Mouse (Mus musculus): ENCODE results near the gene Trp53. TPM values are rescaled to one million over a fixed set of nuclear protein-coding genes. Genes with fewer than 3 reads are reported as not detected.

The Trp53 gene
- polyA plus RNA-seq, 1 experiment from 2014 or later = 120 TPM

DNA sequence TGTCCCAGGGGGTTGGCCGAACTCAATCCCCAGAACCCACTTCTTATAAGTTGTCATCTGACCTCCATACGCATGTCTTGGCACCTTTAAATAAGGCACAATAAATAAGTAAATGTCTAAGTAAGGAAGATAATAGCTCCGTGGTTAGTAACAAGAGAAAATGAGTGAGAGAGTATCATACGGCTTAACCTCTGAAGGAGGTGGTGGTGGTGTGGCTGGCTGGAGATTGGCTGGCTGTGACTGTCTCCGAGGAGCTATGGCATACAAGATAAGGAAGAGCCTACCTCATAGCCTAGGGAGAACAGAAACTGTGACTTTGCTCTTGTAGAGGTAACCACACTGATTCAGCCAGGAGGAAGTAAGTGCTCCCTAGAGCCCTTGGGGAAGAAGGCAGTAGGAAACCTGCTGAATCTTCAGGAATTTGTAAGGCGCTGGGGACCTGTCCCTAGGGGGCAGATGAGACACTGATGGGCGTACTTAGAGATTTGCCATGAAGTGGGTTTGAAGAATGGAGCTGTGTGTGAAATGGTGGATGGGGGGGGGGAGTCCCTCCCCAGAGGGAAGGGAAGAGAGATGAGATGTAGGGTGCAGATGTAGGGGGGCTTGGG, 5.7 kb downstream of the Trp53 start:
- Histone ChIP-seq H3K36me3 (peaks cover 43% of the 10 kb centered on the region), H3K9ac (no peak overlapping the region), H3K27me3 (replicated peaks) (no peaks in the 10 kb centered on the region), H3K4me1 (peaks cover 7% of the 10 kb centered on the region), H3K9me3 (no peaks in the 10 kb centered on the region), H3K4me2 (replicated peaks) (no peak overlapping the region), H3K4me3 (no peak overlapping the region), H3K27ac (no peak overlapping the region)
- 81% methylated on average over 7 of the region's 7 CpGs for WGBS
- ATAC-seq (ENCODE audit: low FRiP score, low read depth) = no peak

DNA sequence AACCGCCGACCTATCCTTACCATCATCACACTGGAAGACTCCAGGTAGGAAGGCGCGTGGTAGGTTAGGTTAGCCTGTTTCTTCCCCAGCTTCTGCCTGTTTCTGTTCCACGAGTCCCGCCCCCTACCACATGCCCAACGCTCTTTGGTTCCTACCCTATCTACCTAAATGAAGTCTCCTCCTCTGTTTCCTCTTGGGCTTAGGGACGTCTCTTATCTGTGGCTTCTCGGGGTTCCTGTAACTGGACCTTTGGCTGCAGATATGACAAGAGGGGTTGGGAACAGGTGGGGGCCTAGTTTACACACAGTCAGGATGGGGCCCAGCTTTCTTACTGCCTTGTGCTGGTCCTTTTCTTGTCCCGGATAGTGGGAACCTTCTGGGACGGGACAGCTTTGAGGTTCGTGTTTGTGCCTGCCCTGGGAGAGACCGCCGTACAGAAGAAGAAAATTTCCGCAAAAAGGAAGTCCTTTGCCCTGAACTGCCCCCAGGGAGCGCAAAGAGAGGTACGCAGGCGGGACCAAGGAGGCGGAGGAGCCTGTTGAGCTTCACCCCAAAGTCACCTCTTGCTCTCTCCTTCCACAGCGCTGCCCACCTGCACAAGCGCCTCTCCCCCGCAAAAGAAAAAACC, 9.2 kb downstream of the Trp53 start:
- WGBS = 95% methylated on average over 22 of the region's 22 CpGs
- Histone ChIP-seq H3K4me3 (no peak overlapping the region), H3K27ac (no peak overlapping the region), H3K4me2 (replicated peaks) (no peak overlapping the region), H3K9me3 (no peaks in the 10 kb centered on the region), H3K9ac (no peak overlapping the region), H3K27me3 (replicated peaks) (no peaks in the 10 kb centered on the region), H3K4me1 (no peaks in the 10 kb centered on the region), H3K36me3 (peaks cover 60% of the 10 kb centered on the region)
- ATAC-seq (ENCODE audit: low FRiP score, low read depth) = no peak

- Histone ChIP-seq H3K4me1 (no peaks in the 10 kb centered on the region), H3K9me3 (no peaks in the 10 kb centered on the region), H3K9ac (no peak overlapping the region), H3K27ac (no peak overlapping the region), H3K27me3 (replicated peaks) (no peaks in the 10 kb centered on the region), H3K4me3 (no peak overlapping the region), H3K4me2 (replicated peaks) (no peak overlapping the region), H3K36me3 (peaks cover 63% of the 10 kb centered on the region)
- WGBS = 96% methylated on average over 8 of the region's 8 CpGs
- no peak for ATAC-seq (ENCODE audit: low FRiP score, low read depth)
Observed at GRCm38 (mm10) chr11:69590622-69591021, 10.5 kb downstream of the Trp53 start.

DNA sequence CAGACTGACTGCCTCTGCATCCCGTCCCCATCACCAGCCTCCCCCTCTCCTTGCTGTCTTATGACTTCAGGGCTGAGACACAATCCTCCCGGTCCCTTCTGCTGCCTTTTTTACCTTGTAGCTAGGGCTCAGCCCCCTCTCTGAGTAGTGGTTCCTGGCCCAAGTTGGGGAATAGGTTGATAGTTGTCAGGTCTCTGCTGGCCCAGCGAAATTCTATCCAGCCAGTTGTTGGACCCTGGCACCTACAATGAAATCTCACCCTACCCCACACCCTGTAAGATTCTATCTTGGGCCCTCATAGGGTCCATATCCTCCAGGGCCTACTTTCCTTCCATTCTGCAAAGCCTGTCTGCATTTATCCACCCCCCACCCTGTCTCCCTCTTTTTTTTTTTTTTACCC, 11.3 kb downstream of the Trp53 start:
- H3K27ac ChIP-seq = no peak overlapping the region
- ATAC-seq (ENCODE audit: low FRiP score, low read depth) = no peak
- H3K36me3 ChIP-seq = peaks cover 63% of the 10 kb centered on the region
- no peak overlapping the region for H3K9ac ChIP-seq
- no peaks in the 10 kb centered on the region for H3K27me3 ChIP-seq (replicated peaks)
- 87% methylated on average over 3 of the region's 3 CpGs for WGBS
- H3K4me3 ChIP-seq = no peak overlapping the region
- H3K4me2 ChIP-seq (replicated peaks) = no peak overlapping the region
- H3K9me3 ChIP-seq = no peaks in the 10 kb centered on the region
- H3K4me1 ChIP-seq = no peaks in the 10 kb centered on the region

DNA sequence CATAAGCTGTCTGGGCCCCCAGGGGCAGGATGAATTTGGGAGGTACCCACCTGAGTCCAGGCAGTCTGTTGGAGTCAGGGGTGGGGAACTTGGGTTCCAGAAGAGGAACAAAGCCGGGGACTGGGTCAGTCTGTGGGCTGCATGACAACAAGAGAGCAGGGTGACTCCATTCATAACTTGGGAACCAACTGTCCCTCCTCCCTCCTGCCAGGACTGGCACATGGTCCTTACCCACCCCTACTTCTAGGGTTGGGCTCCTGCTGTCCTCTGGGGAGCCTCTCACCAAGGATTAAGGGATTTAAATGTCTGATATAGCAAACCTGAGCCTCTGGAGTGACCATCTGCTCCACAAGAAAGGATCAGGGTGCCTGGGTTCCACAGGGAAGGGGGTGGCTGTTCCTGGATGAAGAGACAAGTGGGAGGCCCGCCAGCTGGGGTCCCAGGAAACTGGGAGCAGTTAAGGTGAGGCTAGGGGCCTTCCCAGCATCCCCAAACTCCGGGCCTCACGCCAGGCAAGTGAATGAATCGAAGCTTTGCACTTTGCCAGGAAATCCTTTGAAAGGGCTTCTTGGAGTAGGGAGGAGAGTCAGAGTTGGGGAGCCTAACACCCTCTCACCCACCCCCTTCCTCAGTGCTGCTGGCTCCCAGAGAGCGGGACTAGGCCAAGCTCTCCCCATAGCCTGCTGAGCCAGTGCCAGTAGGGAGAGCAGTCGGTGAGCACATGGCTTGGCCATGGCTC, 11.9 kb downstream of the Trp53 start:
- Histone ChIP-seq H3K4me1 (no peaks in the 10 kb centered on the region), H3K4me3 (no peak overlapping the region), H3K9me3 (no peaks in the 10 kb centered on the region), H3K27me3 (replicated peaks) (no peaks in the 10 kb centered on the region), H3K27ac (no peak overlapping the region), H3K9ac (no peak overlapping the region), H3K36me3 (peaks cover 57% of the 10 kb centered on the region), H3K4me2 (replicated peaks) (no peak overlapping the region)
- WGBS = 88% methylated on average over 7 of the region's 7 CpGs
- ATAC-seq (ENCODE audit: low FRiP score, low read depth) = no peak

GRCm38 (mm10) chr11:69592799-69593198, 12.6 kb downstream of the Trp53 start:
- Histone ChIP-seq H3K27me3 (replicated peaks) (no peaks in the 10 kb centered on the region), H3K9me3 (no peaks in the 10 kb centered on the region), H3K36me3 (peaks cover 50% of the 10 kb centered on the region), H3K9ac (no peak overlapping the region), H3K4me3 (no peak overlapping the region), H3K27ac (no peak overlapping the region), H3K4me2 (replicated peaks) (no peak overlapping the region), H3K4me1 (no peaks in the 10 kb centered on the region)
- ATAC-seq (ENCODE audit: low FRiP score, low read depth) = no peak
- 87% methylated on average over 4 of the region's 4 CpGs for WGBS

- no peak overlapping the region for H3K9ac ChIP-seq
- peaks cover 6% of the 10 kb centered on the region for H3K4me1 ChIP-seq
- 96% methylated on average over 6 of the region's 6 CpGs for WGBS
- no peaks in the 10 kb centered on the region for H3K27me3 ChIP-seq (replicated peaks)
- H3K4me3 ChIP-seq = no peak overlapping the region
- H3K4me2 ChIP-seq (replicated peaks) = no peak overlapping the region
- ATAC-seq (ENCODE audit: low FRiP score, low read depth) = no peak
- no peak overlapping the region for H3K27ac ChIP-seq
- peaks cover 29% of the 10 kb centered on the region for H3K36me3 ChIP-seq
- no peaks in the 10 kb centered on the region for H3K9me3 ChIP-seq
Observed at GRCm38 (mm10) chr11:69594853-69595252, 14.7 kb downstream of the Trp53 start.

GRCm38 (mm10) chr11:69599436-69599835, 19.3 kb downstream of the Trp53 start:
- no peak for ATAC-seq (ENCODE audit: low FRiP score, low read depth)
- WGBS = 6% methylated on average over 9 of the region's 9 CpGs
- no peak overlapping the region for H3K9ac ChIP-seq
- H3K27ac ChIP-seq = no peak overlapping the region
- H3K4me2 ChIP-seq (replicated peaks) = 0 out of 2 replicates have a peak overlapping the region, but pooled peaks have one; percentile 38
- H3K36me3 ChIP-seq = peaks cover 3% of the 10 kb centered on the region; the same call in 1 of the 2 replicates
- no peaks in the 10 kb centered on the region for H3K9me3 ChIP-seq
- H3K27me3 ChIP-seq (replicated peaks) = 0 out of 2 replicates have a peak, but pooled peaks cover 3% of the 10 kb centered on the region
- no peak overlapping the region for H3K4me3 ChIP-seq
- H3K4me1 ChIP-seq = peaks cover 23% of the 10 kb centered on the region

DNA sequence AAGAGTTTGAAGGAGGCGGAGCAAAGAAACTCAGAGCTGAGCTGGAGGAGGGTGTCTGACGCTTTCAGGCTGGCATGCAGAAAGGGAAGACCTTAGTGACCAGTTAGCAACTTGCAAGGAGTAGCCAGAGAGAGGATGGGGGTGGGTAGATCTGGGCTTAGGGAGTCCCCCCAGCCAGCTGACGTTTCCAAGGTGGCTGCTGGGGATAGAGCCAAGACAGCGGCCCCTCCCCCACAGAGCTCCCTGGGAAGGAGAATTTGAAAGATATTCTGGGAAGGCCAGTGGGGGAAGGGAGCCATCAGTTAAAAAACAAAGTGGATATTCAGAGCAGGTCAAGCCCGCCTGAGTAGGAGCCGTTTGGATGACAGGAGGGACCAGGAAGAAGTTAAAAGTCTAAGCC, 19.9 kb downstream of the Trp53 start:
- ATAC-seq (ENCODE audit: low FRiP score, low read depth) = no peak
- Histone ChIP-seq H3K4me3 (no peak overlapping the region), H3K4me1 (peaks cover 29% of the 10 kb centered on the region), H3K9ac (0 out of 2 replicates have a peak overlapping the region, but pooled peaks have one; percentile 26), H3K4me2 (replicated peaks) (peak overlapping the region; percentile 38), H3K9me3 (no peaks in the 10 kb centered on the region), H3K27ac (no peak overlapping the region), H3K36me3 (no peaks in the 10 kb centered on the region), H3K27me3 (replicated peaks) (peaks cover 5% of the 10 kb centered on the region; the same call in 1 of the 2 replicates)
- WGBS = 14% methylated on average over 6 of the region's 6 CpGs

- Histone ChIP-seq H3K4me1 (peaks cover 40% of the 10 kb centered on the region), H3K27ac (no peak overlapping the region), H3K4me3 (no peak overlapping the region), H3K27me3 (replicated peaks) (peaks cover 8% of the 10 kb centered on the region; the same call in 1 of the 2 replicates), H3K9ac (no peak overlapping the region), H3K36me3 (no peaks in the 10 kb centered on the region), H3K4me2 (replicated peaks) (no peak overlapping the region), H3K9me3 (no peaks in the 10 kb centered on the region)
- no peak for ATAC-seq (ENCODE audit: low FRiP score, low read depth)
- WGBS = 89% methylated on average over 3 of the region's 3 CpGs
Observed at GRCm38 (mm10) chr11:69601768-69602167, 21.6 kb downstream of the Trp53 start.

- H3K27ac ChIP-seq = no peak overlapping the region
- H3K9ac ChIP-seq = no peak overlapping the region
- no peak for ATAC-seq (ENCODE audit: low FRiP score, low read depth)
- no peaks in the 10 kb centered on the region for H3K9me3 ChIP-seq
- H3K4me3 ChIP-seq = no peak overlapping the region
- H3K36me3 ChIP-seq = no peaks in the 10 kb centered on the region
- 82% methylated on average over 8 of the region's 8 CpGs for WGBS
- H3K4me1 ChIP-seq = peaks cover 40% of the 10 kb centered on the region
- H3K4me2 ChIP-seq (replicated peaks) = no peak overlapping the region
- H3K27me3 ChIP-seq (replicated peaks) = peaks cover 8% of the 10 kb centered on the region; the same call in 1 of the 2 replicates
Observed at GRCm38 (mm10) chr11:69603516-69603915, 23.4 kb downstream of the Trp53 start.

DNA sequence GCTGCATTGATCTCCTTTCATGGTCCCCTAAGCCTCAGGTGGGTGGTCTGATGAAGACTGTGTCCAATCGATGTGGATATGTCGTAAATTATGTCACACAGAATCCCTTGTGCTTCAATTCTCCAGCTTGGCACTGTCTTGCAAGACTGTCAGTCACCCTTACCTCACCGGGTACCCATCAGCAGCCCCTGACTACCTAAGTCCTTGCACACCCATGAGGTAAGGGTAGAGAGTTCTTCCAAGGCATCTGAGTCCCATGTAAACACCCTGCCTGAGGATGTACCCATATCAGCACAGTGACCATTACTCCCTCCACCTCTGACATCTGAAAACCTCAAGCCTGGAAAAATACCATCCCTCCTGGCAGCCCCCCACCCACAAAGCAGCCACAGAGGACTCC, 24.2 kb downstream of the Trp53 start:
- Histone ChIP-seq H3K27ac (no peak overlapping the region), H3K4me3 (peak overlapping the region; percentile 59), H3K4me2 (replicated peaks) (peak overlapping the region; percentile 100), H3K9me3 (no peaks in the 10 kb centered on the region), H3K36me3 (no peaks in the 10 kb centered on the region), H3K4me1 (peaks cover 37% of the 10 kb centered on the region), H3K9ac (peak overlapping the region; percentile 77), H3K27me3 (replicated peaks) (peaks cover 8% of the 10 kb centered on the region; the same call in 1 of the 2 replicates)
- 51% methylated on average over 3 of the region's 3 CpGs for WGBS
- ATAC-seq (ENCODE audit: low FRiP score, low read depth) = no peak
